ENCODE assay signal across 23 mouse cellular contexts in genomic region chr8:92783906-92784610, GRCm38 (mm10). TPM values are rescaled to one million over a fixed set of nuclear protein-coding genes. Genes with fewer than 3 reads are reported as not detected.
A peak's percentile ranks its signal among the peaks of the same experiment; 100 is the strongest.
DNase-seq lines count a peak whose midpoint lies in the region; ATAC-seq lines count a peak whose summit lies in the region.
"Had no signal": no experiment of that assay in that cellular context is flagged by ENCODE, and none has a peak within 500 bp of the region (broad histone marks: within the 10 kb centered on the region; RNA-seq: fewer than 3 reads in every experiment).

No protein-coding gene starts in this region.

- H3K4me3 ChIP-seq in midbrain, embryonic 11.5 days (ENCODE audit: low read depth, low read length), result no peak overlapping the region
- no peak overlapping the region for H3K4me3 ChIP-seq in midbrain, embryonic 16.5 days (ENCODE audit: low read depth, low read length)
- H3K4me3 ChIP-seq: forebrain, embryonic 15.5 days; heart, embryonic 15.5 days; hindbrain, embryonic 12.5 days had no signal

- H3K4me2 ChIP-seq in midbrain, embryonic 11.5 days, result no peak overlapping the region
- H3K4me2 ChIP-seq in midbrain, embryonic 16.5 days (ENCODE audit: low read length), result no peak overlapping the region
- H3K4me2 ChIP-seq: forebrain, embryonic 15.5 days; heart, embryonic 11.5 days; heart, embryonic 15.5 days; hindbrain, embryonic 12.5 days had no signal

- no peaks in the 10 kb centered on the region for H3K36me3 ChIP-seq in midbrain, embryonic 11.5 days (ENCODE audit: control insufficient read depth, insufficient read depth, low read length)
- no peaks in the 10 kb centered on the region for H3K36me3 ChIP-seq in midbrain, embryonic 16.5 days (ENCODE audit: control insufficient read depth, insufficient read depth, low read length)
- H3K36me3 ChIP-seq: forebrain, embryonic 15.5 days; heart, embryonic 15.5 days; hindbrain, embryonic 12.5 days had no signal

- H3K27me3 ChIP-seq in midbrain, embryonic 11.5 days (ENCODE audit: control insufficient read depth, insufficient read depth, low read length), result no peaks in the 10 kb centered on the region
- H3K27me3 ChIP-seq in midbrain, embryonic 16.5 days (ENCODE audit: control insufficient read depth, insufficient read depth, low read depth, low read length), result no peaks in the 10 kb centered on the region
- H3K27me3 ChIP-seq: forebrain, embryonic 15.5 days; heart, embryonic 15.5 days; hindbrain, embryonic 12.5 days had no signal

- H3K9ac ChIP-seq in midbrain, embryonic 11.5 days (ENCODE audit: low read length), result no peak overlapping the region
- H3K9ac ChIP-seq in midbrain, embryonic 16.5 days (ENCODE audit: low read depth, low read length), result no peak overlapping the region
- H3K9ac ChIP-seq: forebrain, embryonic 15.5 days; heart, embryonic 15.5 days; hindbrain, embryonic 12.5 days had no signal

- WGBS in midbrain, embryonic 11.5 days, result 56% methylated on average over 3 of the region's 3 CpGs
- 62% methylated on average over 3 of the region's 3 CpGs for WGBS in midbrain, embryonic 16.5 days

- DNase-seq in heart, adult 11 months, result peak; percentile 82
- no peak for DNase-seq in heart, postnatal 4 days
- DNase-seq in midbrain, embryonic 11.5 days (ENCODE audit: low spot score, missing footprints), result peak; percentile 60
- peak; percentile 52 for DNase-seq in NIH3T3 (ENCODE audit: low read depth)
- peak; percentile 40 for DNase-seq in adipocyte (ENCODE audit: low spot score)
- no peak for DNase-seq in lung, postnatal 14 days
- no peak for DNase-seq in embryo, embryonic 10 days (ENCODE audit: low spot score)
- DNase-seq: adrenal gland, postnatal 25 days; B cell, adult 2 months; cerebellum, adult 18-20 months; cerebellum, adult 9-11 months; cerebellum, postnatal 36 days; gastrocnemius, postnatal 25 days; kidney, adult 11 months had no signal

- no peaks in the 10 kb centered on the region for H3K4me1 ChIP-seq in midbrain, embryonic 11.5 days (ENCODE audit: control insufficient read depth, insufficient read depth, low read length)
- no peaks in the 10 kb centered on the region for H3K4me1 ChIP-seq in midbrain, embryonic 16.5 days (ENCODE audit: control insufficient read depth, insufficient read depth, low read length)
- H3K4me1 ChIP-seq: forebrain, embryonic 15.5 days had no signal

- no peak overlapping the region for H3K27ac ChIP-seq in midbrain, embryonic 11.5 days (ENCODE audit: low read depth, low read length)
- no peak overlapping the region for H3K27ac ChIP-seq in midbrain, embryonic 16.5 days (ENCODE audit: low read length)
- H3K27ac ChIP-seq: forebrain, embryonic 15.5 days; heart, embryonic 15.5 days; hindbrain, embryonic 12.5 days; hindbrain, postnatal 0 days had no signal

- ATAC-seq in midbrain, embryonic 11.5 days (ENCODE audit: low FRiP score), result no peak
- ATAC-seq in midbrain, embryonic 16.5 days, result no peak
- ATAC-seq: CD4-positive, CD25-positive, alpha-beta regulatory T cell, adult 4 months; forebrain, embryonic 15.5 days; hindbrain, postnatal 0 days; Patski had no signal

- no peaks in the 10 kb centered on the region for H3K9me3 ChIP-seq in midbrain, embryonic 11.5 days (ENCODE audit: control insufficient read depth, low read length)
- no peaks in the 10 kb centered on the region; the same call in 1 of the 2 replicates for H3K9me3 ChIP-seq in midbrain, embryonic 16.5 days (replicated peaks; ENCODE audit: control insufficient read depth, low read length, poor library complexity, severe bottlenecking)
- H3K9me3 ChIP-seq: forebrain, embryonic 15.5 days; heart, embryonic 15.5 days had no signal

RNA-seq across cellular contexts. Expression of gene Mmp2, which starts 43.0 kb away (rescaled TPM):
- total RNA-seq in heart, postnatal 4 days (2021), result 100 to 1,000 TPM; 140 to 153 TPM
- 51.3 and 62.1 TPM in 2 replicates for polyA plus RNA-seq in midbrain, embryonic 11.5 days (2014; fragmentation: Nextera tagmentation; extraction: Ambion mirVana)
- polyA plus RNA-seq in midbrain, embryonic 16.5 days (2015; fragmentation: Nextera tagmentation; extraction: Ambion mirVana), result 17.7 and 17.8 TPM in 2 replicates
- total RNA-seq: MEL had no signal
- polyA plus RNA-seq: CD4-positive, CD25-positive, alpha-beta regulatory T cell, adult 4 months had no signal

Comparison
In these comparisons a context has a peak if more than half of its experiments do, and no peak if none do; other contexts are left out.
1. DNase-seq: peak in heart, adult 11 months (single experiment), midbrain, embryonic 11.5 days (single experiment), NIH3T3 (single experiment) and adipocyte (single experiment); none in heart, postnatal 4 days (single experiment), lung, postnatal 14 days (single experiment) and embryo, embryonic 10 days (single experiment).